Mouse (Mus musculus) cerebellum, adult 11 months (tissue): ENCODE results near the gene Comtd1.

Experiments used
- DNase-seq: peaks from one replicate; pipeline ENCODE4 v3.0.0; 2022

Gene Comtd1

DNA sequence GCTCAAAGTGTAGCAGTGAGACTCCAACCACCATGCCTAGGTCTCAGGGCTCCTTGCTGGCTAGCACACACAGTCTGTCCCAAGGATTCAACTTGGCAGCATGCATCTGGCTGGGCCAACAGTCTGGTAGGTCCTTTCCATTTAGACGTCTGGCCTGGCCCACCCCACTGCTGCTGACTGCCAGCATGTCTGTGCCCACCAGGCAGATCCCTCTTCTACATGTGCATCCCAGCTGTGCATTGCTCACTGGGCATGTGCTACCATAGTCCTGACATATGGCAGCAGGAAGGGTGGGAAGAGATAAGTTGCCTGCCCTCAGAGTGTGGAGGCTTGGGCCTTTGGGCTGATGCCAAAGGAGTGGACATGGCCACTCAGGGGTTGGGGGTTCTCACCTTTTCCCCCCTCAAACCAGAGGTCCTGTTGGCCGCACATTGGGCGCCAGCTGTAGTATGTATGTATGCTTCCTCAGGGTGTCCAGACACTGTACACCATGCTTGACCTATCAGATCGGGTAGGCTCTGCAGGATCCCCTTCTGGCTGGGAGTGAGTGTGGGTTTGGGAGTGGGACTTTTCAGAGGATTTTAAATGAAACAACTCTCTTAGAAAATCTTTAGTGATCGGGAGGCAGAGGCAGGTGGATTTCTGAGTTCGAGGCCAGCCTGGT, 46.1 kb downstream of the Comtd1 start:
- DNase-seq = no peak

DNA sequence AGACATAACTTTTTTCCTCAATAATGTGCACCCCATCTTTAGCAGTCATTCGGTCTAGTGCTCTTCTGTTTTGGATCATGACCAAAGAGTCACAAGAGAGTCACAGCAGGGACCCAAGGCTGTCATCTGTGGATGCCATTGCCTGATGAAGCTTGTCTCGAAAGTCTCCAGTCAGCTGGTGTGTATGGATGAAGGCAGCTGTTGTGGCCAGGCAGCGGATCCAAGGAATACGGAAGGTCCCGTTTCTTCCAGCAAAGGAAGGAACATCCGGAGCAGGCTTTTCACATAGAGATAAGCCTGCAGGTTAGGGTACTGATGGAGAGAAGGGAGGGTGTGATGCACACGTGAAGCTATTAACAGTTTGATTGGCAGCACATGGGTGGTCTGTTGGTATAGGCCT, 47.2 kb downstream of the Comtd1 start:
- no peak for DNase-seq

DNA sequence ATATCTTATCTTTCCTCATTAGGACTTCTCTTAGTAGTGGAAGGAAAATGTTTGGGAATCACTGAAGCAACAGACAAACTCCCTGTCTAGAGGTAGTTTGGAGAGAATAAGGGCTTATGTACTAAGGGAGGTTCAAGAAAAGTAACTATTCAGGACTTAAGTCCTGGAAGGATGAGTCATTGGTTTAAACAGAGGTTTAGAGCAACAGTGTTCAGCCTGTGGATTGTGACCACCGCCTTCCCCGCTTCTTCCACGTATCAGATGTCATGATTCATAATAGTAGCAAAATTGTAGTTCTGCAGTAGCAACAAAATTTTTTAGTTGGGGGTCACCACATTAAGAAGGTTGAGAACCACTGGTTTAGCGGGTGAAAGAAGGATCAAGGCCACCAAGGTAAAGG, 48.1 kb downstream of the Comtd1 start:
- DNase-seq = no peak
